Mouse (Mus musculus) kidney, adult 2 months (tissue): ENCODE measurements around the gene Ago3.

Source experiments
- CTCF ChIP-seq: fragments of 200-500 bp; conservative IDR thresholded peaks from 2 replicates; pipeline ENCODE4 v1.5.1; 2011; ENCODE audit warnings: low read depth, mild to moderate bottlenecking, control low read depth, low read length, moderate library complexity, mixed read lengths; ENCODE audit not compliant: insufficient read depth, insufficient read length
- POLR2A ChIP-seq: fragments of 200-500 bp; IDR thresholded peaks from one replicate; pipeline ENCODE4 v1.6.1; 2011; ENCODE audit warnings: low read depth, low read length, control low read depth

DNA sequence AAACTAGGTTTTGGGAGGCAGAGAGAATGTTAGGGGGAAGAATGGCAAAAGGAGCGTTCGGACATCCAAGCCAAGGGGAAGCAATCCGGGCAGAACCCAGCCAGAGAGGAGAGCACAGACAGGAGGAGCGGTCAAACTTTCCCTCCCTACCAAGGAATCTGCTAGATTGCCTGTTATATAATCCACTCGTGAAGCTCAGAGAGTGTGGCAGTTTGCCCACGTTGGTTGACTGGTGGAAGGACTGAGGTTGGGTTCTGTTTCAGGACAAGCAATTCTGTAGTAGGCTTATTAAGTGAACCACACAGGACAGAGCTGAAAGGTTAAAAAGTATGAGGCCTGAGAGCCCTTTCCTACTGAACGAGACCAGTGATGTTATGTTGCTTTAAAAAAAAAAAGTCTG, 17.8 kb upstream of the Ago3 start:
- TF ChIP-seq CTCF (no peak), POLR2A (no peak)
